ENCODE assay signal across 8 mouse cellular contexts in the genomic region with DNA sequence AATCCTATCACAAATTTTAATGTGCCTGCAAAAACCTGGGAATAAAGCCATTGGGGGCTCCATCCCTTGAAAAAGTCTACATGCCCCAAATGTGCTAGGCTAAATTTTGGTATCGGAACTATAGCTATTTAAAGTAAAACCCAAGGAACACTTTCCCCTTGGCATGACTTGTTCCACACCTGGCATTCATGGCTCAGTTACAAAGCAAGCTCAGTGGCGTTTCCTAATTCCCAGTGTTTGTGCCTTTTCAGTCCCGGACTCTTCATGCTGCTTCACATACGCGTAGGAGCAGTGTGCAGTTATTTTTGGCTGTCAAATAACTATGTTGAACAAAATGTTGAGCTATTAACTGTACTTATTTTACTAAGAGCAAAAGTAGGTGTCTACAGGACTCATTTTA.
"Had no signal": no experiment of that assay in that cellular context is flagged by ENCODE, and none has a peak within 500 bp of the region (broad histone marks: within the 10 kb centered on the region; RNA-seq: fewer than 3 reads in every experiment).

No protein-coding gene starts in this region.

- DNase-seq: kidney, postnatal 14 days; lung, embryonic 14.5 days; lung, postnatal 10 days; lung, postnatal 4 days; midbrain, embryonic 14.5 days; right cerebral cortex, adult 18-20 months; right cerebral cortex, postnatal 25 days; thymus, postnatal 4 days had no signal
